Mouse (Mus musculus) limb, embryonic 14.5 days (tissue): ENCODE measurements around the gene Dis3l2. TPM values are rescaled to one million over a fixed set of nuclear protein-coding genes. Genes with fewer than 3 reads are reported as not detected.

Source experiments
- ATAC-seq: fragments of 200-750 bp; cut with Nextera tagmentation; 2 replicates; pipeline ENCODE4 v1.8.0; 2017; ENCODE audit warnings: low read depth, moderate number of reproducible peaks, moderate TSS enrichment; ENCODE audit not compliant: low FRiP score
- DNase-seq: peaks from one replicate; pipeline ENCODE4 v3.0.0-alpha.2; 2015; ENCODE audit warnings: low spot score
- H3K27ac ChIP-seq: fragments of 300-500 bp; sonication (generic); replicated peaks from 2 replicates; pipeline ENCODE4 v1.5.1; 2014; ENCODE audit warnings: low read depth, mild to moderate bottlenecking, low read length, moderate library complexity, mixed read lengths
- H3K27me3 ChIP-seq: fragments of 300-500 bp; sonication (generic); 2 replicates; pipeline ENCODE4 v1.6.1; 2014; ENCODE audit warnings: low read length, mixed read lengths; ENCODE audit not compliant: control insufficient read depth, insufficient read depth
- H3K36me3 ChIP-seq: fragments of 300-500 bp; sonication (generic); 2 replicates; pipeline ENCODE4 v1.6.1; 2014; ENCODE audit warnings: mild to moderate bottlenecking, low read length, moderate library complexity, mixed read lengths; ENCODE audit not compliant: control insufficient read depth, insufficient read depth
- H3K4me1 ChIP-seq: fragments of 300-500 bp; sonication (generic); 2 replicates; pipeline ENCODE4 v1.6.1; 2014; ENCODE audit warnings: antibody characterized with exemption, low read length, mixed read lengths; ENCODE audit not compliant: control insufficient read depth, insufficient read depth
- H3K4me2 ChIP-seq: fragments of 300-500 bp; sonication (generic); replicated peaks from 2 replicates; pipeline ENCODE4 v1.6.1; 2014; ENCODE audit warnings: low read depth, mild to moderate bottlenecking, low read length, moderate library complexity; ENCODE audit not compliant: severe bottlenecking
- H3K4me3 ChIP-seq: fragments of 300-500 bp; sonication (generic); replicated peaks from 2 replicates; pipeline ENCODE4 v1.5.1; 2014; ENCODE audit warnings: low read length
- H3K9ac ChIP-seq: fragments of 300-500 bp; sonication (generic); 2 replicates; pipeline ENCODE4 v1.6.1; 2014; ENCODE audit warnings: mild to moderate bottlenecking, low read depth, low read length, moderate library complexity; ENCODE audit not compliant: severe bottlenecking
- H3K9me3 ChIP-seq: fragments of 300-500 bp; sonication (generic); 2 replicates; pipeline ENCODE4 v1.6.1; 2016; ENCODE audit warnings: low read length; ENCODE audit not compliant: control insufficient read depth
- POLR2A ChIP-seq: fragments of 200-500 bp; IDR thresholded peaks from 2 replicates; pipeline ENCODE4 v1.8.0; 2012; ENCODE audit warnings: inconsistent platforms, mild to moderate bottlenecking, moderate library complexity, borderline replicate concordance; ENCODE audit not compliant: insufficient read depth, insufficient read length; ENCODE audit errors: extremely low read depth
- WGBS: fragments of 180-500 bp; shearing (Covaris S2); extraction: QIAGEN DNeasy Blood & Tissue Kit; methylation state at CpG from one replicate; pipeline ENCODE4 v1.1.7; 2014; 5-methylcytosine and 5-hydroxymethylcytosine counted together
- polyA plus RNA-seq, 2 experiments: library from polyadenylated mRNA; depleted of rRNA in 1 of 2; stranded (reverse) in 1 of 2; unstranded in 1 of 2; fragments of >200 nt; fragmentation: Nextera tagmentation in 1 of 2; extraction: Ambion mirVana in 1 of 2; gene quantifications; 2 replicates each; pipeline versions ENCODE4 v1.2.1 to v1.2.3; 2012 to 2014

Dis3l2 gene
- polyA plus RNA-seq, 2 experiments: 22.2 to 24.4 TPM

- Histone ChIP-seq H3K27me3 (no peaks in the 10 kb centered on the region), H3K27ac (no peak overlapping the region), H3K36me3 (no peaks in the 10 kb centered on the region), H3K4me1 (no peaks in the 10 kb centered on the region), H3K9ac (no peak overlapping the region), H3K9me3 (peaks cover 4% of the 10 kb centered on the region; the same call in 1 of the 2 replicates), H3K4me3 (no peak overlapping the region), H3K4me2 (no peak overlapping the region)
- ATAC-seq (no peak), DNase-seq (no peak)
- WGBS: 76% methylated on average over 2 of the region's 2 CpGs
- no peak for TF ChIP-seq POLR2A
Measured at GRCm38 (mm10) chr1:86733160-86733821, 29.7 kb downstream of the Dis3l2 start.

GRCm38 (mm10) chr1:86736414-86736813, 32.8 kb downstream of the Dis3l2 start:
- Histone ChIP-seq H3K36me3 (no peaks in the 10 kb centered on the region), H3K9ac (no peak overlapping the region), H3K4me2 (no peak overlapping the region), H3K4me3 (no peak overlapping the region), H3K27ac (no peak overlapping the region), H3K4me1 (no peaks in the 10 kb centered on the region), H3K9me3 (peaks cover 4% of the 10 kb centered on the region; the same call in 1 of the 2 replicates), H3K27me3 (no peaks in the 10 kb centered on the region)
- no peak for TF ChIP-seq POLR2A
- no peak for DNase-seq
- no peak for ATAC-seq
- WGBS: 91% methylated on average over 1 of the region's 1 CpGs

GRCm38 (mm10) chr1:86742896-86743295, 39.3 kb downstream of the Dis3l2 start:
- Histone ChIP-seq H3K36me3 (peaks cover 21% of the 10 kb centered on the region), H3K4me2 (no peak overlapping the region), H3K27ac (no peak overlapping the region), H3K9ac (no peak overlapping the region), H3K4me3 (no peak overlapping the region), H3K27me3 (no peaks in the 10 kb centered on the region), H3K4me1 (no peaks in the 10 kb centered on the region), H3K9me3 (no peaks in the 10 kb centered on the region)
- no peak for ATAC-seq
- peak; percentile 26 for DNase-seq
- TF ChIP-seq POLR2A: no peak
- WGBS: 65% methylated on average over 3 of the region's 3 CpGs

- peaks cover 31% of the 10 kb centered on the region for H3K36me3 ChIP-seq
- H3K9me3 ChIP-seq: no peaks in the 10 kb centered on the region
- H3K4me1 ChIP-seq: no peaks in the 10 kb centered on the region
- ATAC-seq (no peak), DNase-seq (no peak)
- 95% methylated on average over 2 of the region's 2 CpGs for WGBS
- no peak for TF ChIP-seq POLR2A
- H3K4me2 ChIP-seq: no peak overlapping the region
- no peaks in the 10 kb centered on the region for H3K27me3 ChIP-seq
- H3K9ac ChIP-seq: no peak overlapping the region
- no peak overlapping the region for H3K4me3 ChIP-seq
- no peak overlapping the region for H3K27ac ChIP-seq
Measured at GRCm38 (mm10) chr1:86747034-86747433, 43.4 kb downstream of the Dis3l2 start.

- 84% methylated on average over 3 of the region's 3 CpGs for WGBS
- H3K9ac ChIP-seq: no peak overlapping the region
- no peaks in the 10 kb centered on the region for H3K4me1 ChIP-seq
- no peak for TF ChIP-seq POLR2A
- no peak overlapping the region for H3K27ac ChIP-seq
- H3K36me3 ChIP-seq: peaks cover 29% of the 10 kb centered on the region
- ATAC-seq (no peak), DNase-seq (no peak)
- no peaks in the 10 kb centered on the region for H3K9me3 ChIP-seq
- H3K27me3 ChIP-seq: no peaks in the 10 kb centered on the region
- H3K4me3 ChIP-seq: no peak overlapping the region
- no peak overlapping the region for H3K4me2 ChIP-seq
Measured at GRCm38 (mm10) chr1:86750094-86750493, 46.5 kb downstream of the Dis3l2 start.
